Mouse (Mus musculus) thymus, adult 18-20 months (tissue): ENCODE results near the gene Rac2.

ENCODE experiments used
- DNase-seq, 2 experiments: peaks; one replicate each; pipeline ENCODE4 v3.0.0; 2022; ENCODE audit warnings: mixed read lengths in 2 of 2

Gene Rac2

GRCm38 (mm10) chr15:78544561-78545001 is 28.0 kb downstream of the Rac2 start, which contains the start of gene Sstr3:
Gene Sstr3 (minus strand): TSS chr15:78544685.
- no peak for DNase-seq

GRCm38 (mm10) chr15:78544041-78544440 is 28.5 kb downstream of the Rac2 start:
- no peak for DNase-seq

GRCm38 (mm10) chr15:78542767-78543303 is 29.7 kb downstream of the Rac2 start:
- DNase-seq: no peak

DNA sequence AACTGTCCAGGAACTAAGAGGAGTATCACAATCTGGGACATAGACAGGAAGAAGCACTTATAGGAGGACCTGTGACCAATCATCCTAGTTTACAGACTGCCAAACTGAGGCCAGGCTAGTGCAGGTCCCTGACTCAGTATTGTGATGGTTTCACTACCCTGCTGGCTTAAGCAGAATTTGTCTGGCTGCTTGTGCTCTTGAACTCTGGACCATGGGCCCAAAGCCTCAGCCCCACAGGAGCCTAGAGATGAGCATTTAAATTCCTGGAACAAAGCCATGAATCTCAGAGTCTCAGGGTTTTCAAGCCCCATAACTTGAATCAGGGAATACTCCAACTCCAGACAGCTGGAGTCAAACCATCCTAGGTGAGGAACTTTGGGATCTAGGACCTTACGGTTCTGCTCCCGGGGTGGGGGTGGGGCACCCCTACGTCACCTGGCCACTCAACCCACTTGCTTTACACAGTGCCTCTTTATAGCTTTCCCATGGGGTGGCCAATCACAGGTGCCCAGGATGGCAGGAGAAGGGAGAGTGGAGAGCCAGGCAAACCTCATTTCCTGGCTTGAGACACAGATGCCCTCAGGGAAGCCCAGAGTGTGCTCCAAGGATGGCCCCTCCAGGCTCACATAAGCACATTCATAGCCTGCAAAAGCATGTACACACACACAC is 30.4 kb downstream of the Rac2 start:
- DNase-seq: no peak

GRCm38 (mm10) chr15:78541606-78542005 is 31.0 kb downstream of the Rac2 start:
- no peak for DNase-seq

DNA sequence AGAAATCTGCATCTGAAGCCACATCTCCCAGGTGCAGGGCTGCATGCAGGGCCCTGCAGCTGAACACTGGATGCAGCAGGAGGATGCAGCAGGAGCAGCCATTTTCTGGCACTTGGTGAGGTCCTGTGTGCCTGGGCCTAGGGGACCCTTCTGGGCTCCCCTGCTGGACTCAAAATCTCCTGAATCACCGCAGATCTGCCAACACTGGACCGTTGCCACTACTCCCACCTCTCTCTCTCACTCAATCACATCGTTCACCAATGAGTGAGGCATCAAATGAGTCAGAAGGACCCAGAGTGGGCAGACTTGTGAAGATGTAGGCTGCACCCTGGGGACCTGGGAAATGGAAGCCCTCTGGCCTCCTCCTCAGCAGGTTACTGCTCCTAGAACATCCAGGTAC is 31.5 kb downstream of the Rac2 start:
- DNase-seq: no peak

- no peak for DNase-seq
Observed at GRCm38 (mm10) chr15:78535723-78536421, 36.7 kb downstream of the Rac2 start.

- DNase-seq: no peak
Observed at GRCm38 (mm10) chr15:78533346-78533835, 39.2 kb downstream of the Rac2 start.

- no peak for DNase-seq
Observed at GRCm38 (mm10) chr15:78532566-78533345, 39.8 kb downstream of the Rac2 start.

GRCm38 (mm10) chr15:78531901-78532469 is 40.6 kb downstream of the Rac2 start:
- peak; percentile 87 to 91 for DNase-seq

DNA sequence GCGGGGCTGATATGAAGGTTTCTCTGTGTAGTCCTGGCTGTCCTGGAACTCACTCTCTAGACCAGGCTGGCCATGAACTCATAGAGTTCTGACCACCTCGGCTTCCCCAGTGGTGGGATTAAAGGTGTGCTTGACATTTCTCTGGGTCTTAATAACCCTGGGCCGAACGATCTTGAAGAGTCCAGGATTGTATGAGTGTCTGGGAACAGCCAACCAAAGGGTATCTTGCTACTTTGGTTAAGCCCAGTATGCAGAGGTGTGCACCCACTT is 41.2 kb downstream of the Rac2 start:
- no peak for DNase-seq

- DNase-seq: no peak
Observed at GRCm38 (mm10) chr15:78530671-78531450, 41.7 kb downstream of the Rac2 start, which contains the start of gene C1qtnf6. Gene C1qtnf6 (minus strand): TSS chr15:78531416.

- DNase-seq: no peak
Observed at GRCm38 (mm10) chr15:78530141-78530540, 42.4 kb downstream of the Rac2 start.

GRCm38 (mm10) chr15:78529428-78529990 is 43.1 kb downstream of the Rac2 start:
- DNase-seq: no peak

DNA sequence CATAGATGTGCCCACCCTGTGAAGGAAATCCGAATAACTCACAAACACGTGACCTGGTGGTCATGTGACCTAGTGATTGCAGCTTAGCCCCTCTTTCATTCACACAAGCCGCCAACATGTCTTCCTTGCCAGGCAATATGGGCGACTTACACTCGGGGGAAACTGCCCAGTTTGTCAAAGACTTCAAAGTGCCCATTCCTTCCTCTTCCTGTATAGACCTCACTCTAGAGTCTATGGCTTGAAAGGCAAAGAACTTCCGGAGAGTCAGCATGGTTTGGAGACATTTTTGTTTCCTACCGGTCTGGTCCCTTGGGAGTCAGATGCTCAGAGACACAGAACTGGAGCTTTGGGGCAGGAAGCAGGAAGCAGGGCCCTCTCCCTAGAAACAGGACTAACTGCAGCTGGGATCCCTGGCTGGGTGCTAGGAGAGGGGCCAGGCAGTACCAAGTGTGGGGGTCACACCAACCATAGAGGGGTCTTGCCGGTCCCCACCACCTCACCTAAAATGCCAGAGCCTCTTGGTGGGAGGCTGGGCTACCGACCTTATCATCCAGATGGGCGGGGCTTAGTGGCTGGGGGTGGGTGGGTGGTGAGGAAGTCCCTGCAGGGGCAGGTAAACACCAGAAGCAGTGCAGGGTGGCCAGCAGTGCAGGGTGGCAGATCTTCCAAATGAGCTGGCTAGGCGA is 43.7 kb downstream of the Rac2 start:
- no peak for DNase-seq

- DNase-seq: no peak
Observed at GRCm38 (mm10) chr15:78527973-78528372, 44.6 kb downstream of the Rac2 start.

GRCm38 (mm10) chr15:78524163-78524562 is 48.4 kb downstream of the Rac2 start:
- DNase-seq: no peak

DNA sequence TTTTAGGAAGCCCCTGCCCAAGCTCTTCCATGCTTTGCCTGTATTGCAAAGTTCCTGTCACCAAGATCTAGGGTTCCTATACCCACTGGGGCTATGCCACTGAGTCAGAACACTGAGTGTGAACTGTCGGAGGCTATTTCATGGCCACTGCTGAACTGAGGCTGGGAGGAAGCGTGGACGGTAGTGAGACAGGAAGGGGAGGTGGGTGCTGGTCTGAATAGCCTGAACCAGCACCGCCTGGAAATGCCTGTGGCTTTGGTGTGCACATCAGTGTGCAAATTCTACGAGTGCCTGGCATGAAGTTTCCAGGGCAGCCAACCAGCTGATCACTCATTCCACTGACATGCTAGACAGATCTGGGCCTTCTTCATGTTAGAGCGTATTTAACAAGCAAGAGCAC is 50.7 kb downstream of the Rac2 start:
- DNase-seq: no peak

DNA sequence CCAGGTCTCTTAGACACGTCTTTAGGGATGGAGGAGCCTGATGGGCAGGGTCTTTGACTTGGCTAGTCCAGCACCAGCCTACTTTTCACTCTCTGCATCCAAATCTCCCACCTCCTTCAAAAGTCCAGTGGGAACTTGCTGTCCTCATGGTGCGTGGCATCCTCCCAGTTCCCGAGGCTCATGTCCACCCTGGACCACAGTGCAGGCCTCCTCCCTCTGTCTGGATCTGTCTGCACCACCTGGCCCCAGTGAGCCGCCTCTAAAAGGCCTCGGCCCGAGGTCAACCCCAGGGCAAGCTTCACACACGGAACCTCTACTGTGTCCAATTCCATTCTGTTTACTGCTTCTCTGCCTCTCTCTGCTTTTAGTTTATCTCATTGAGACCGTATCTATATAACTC is 51.3 kb downstream of the Rac2 start:
- DNase-seq: no peak

- DNase-seq: no peak
Observed at GRCm38 (mm10) chr15:78520112-78520715, 52.4 kb downstream of the Rac2 start.

DNA sequence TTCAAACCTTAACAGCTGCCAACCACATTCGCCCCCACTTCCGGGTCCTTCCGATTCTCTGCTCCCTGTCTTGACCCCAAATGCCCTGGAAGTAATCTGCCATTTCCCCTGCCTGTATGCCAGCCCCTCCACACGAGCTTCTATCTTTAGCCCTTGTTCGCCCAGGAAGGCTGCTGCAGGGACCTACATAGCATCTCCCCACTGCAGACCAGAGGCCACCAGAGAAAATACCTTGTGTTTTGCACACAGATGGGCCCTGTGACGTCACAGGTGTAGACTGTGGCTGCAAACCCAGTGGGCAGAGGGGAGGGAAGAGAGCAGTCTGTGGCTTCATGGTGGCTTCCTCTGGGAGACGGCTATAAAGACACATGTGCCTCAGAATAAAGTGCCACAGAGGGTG is 54.4 kb downstream of the Rac2 start:
- DNase-seq: no peak
